Mouse (Mus musculus) myocyte (in vitro differentiated cells): ENCODE results near the gene Ccnyl1. TPM values are rescaled to one million over a fixed set of nuclear protein-coding genes. Genes with fewer than 3 reads are reported as not detected.

Experiments
- H3K27me3 ChIP-seq: one replicate; pipeline ENCODE4 v1.6.1; 2011; ENCODE audit not compliant: control insufficient read depth, insufficient read depth, insufficient read length
- H3K36me3 ChIP-seq: one replicate; pipeline ENCODE4 v1.6.1; 2011; ENCODE audit not compliant: control insufficient read depth, insufficient read depth
- H3K4me2 ChIP-seq: one replicate; pipeline ENCODE4 v1.6.1; 2011; ENCODE audit warnings: low read depth, control low read depth
- H3K4me3 ChIP-seq: one replicate; pipeline ENCODE4 v1.5.1; 2011; ENCODE audit warnings: mild to moderate bottlenecking, control low read depth, moderate library complexity
- H3K79me2 ChIP-seq: one replicate; pipeline ENCODE4 v1.6.1; 2011; ENCODE audit not compliant: control insufficient read depth, insufficient read depth
- H3ac ChIP-seq: one replicate; pipeline ENCODE4 v1.6.1; 2011; ENCODE audit not compliant: control insufficient read depth, insufficient read length
- CEBPB ChIP-seq: IDR thresholded peaks from 2 replicates; pipeline ENCODE4 v1.6.1; 2011; ENCODE audit warnings: mild to moderate bottlenecking, moderate library complexity; ENCODE audit not compliant: poor library complexity, insufficient read depth, severe bottlenecking
- E2F4 ChIP-seq: IDR thresholded peaks from one replicate; pipeline ENCODE4 v1.6.1; 2011; ENCODE audit warnings: mild to moderate bottlenecking, control low read depth, moderate library complexity; ENCODE audit not compliant: insufficient read depth
- MAX ChIP-seq: IDR thresholded peaks from one replicate; pipeline ENCODE4 v1.6.1; 2011; ENCODE audit warnings: low read depth, mild to moderate bottlenecking, control low read depth
- MYOD1 ChIP-seq, 3 experiments: IDR thresholded peaks; one replicate each; pipeline ENCODE4 v1.6.1; 2011; ENCODE audit warnings: control low read depth in 2 of 3, low read depth in 2 of 3, mild to moderate bottlenecking in 2 of 3, moderate library complexity in 1 of 3; ENCODE audit not compliant: insufficient read length in 2 of 3, control insufficient read depth in 1 of 3
- MYOG ChIP-seq, 3 experiments: IDR thresholded peaks; one replicate each; pipeline ENCODE4 v1.6.1; 2011; ENCODE audit warnings: control low read depth in 2 of 3, low read depth in 2 of 3, mild to moderate bottlenecking in 2 of 3; ENCODE audit not compliant: insufficient read length in 2 of 3, control insufficient read depth in 1 of 3, insufficient read depth in 1 of 3
- POLR2A ChIP-seq: IDR thresholded peaks from one replicate; pipeline ENCODE4 v1.6.1; 2011; ENCODE audit warnings: low read depth, mild to moderate bottlenecking, control low read depth, moderate library complexity; ENCODE audit not compliant: insufficient read length
- POLR2AphosphoS2 ChIP-seq: IDR thresholded peaks from one replicate; pipeline ENCODE4 v1.6.1; 2011; ENCODE audit warnings: low read depth, control low read depth; ENCODE audit not compliant: insufficient read length
- REST ChIP-seq: IDR thresholded peaks from one replicate; pipeline ENCODE4 v1.6.1; 2011; ENCODE audit warnings: mild to moderate bottlenecking, control low read depth, moderate library complexity; ENCODE audit not compliant: insufficient read depth, insufficient read length
- SRF ChIP-seq: IDR thresholded peaks from one replicate; pipeline ENCODE4 v1.6.1; 2011; ENCODE audit warnings: low read depth; ENCODE audit not compliant: control insufficient read depth, insufficient read length
- TCF12 ChIP-seq: IDR thresholded peaks from one replicate; pipeline ENCODE4 v1.6.1; 2011; ENCODE audit warnings: mild to moderate bottlenecking, control low read depth; ENCODE audit not compliant: poor library complexity, insufficient read depth, severe bottlenecking
- TCF3 ChIP-seq: IDR thresholded peaks from one replicate; pipeline ENCODE4 v1.6.1; 2011; ENCODE audit warnings: low read depth, control low read depth; ENCODE audit not compliant: insufficient read length
- USF1 ChIP-seq: IDR thresholded peaks from one replicate; pipeline ENCODE4 v1.6.1; 2011; ENCODE audit warnings: low read depth, mild to moderate bottlenecking, control low read depth, moderate library complexity
- polyA plus RNA-seq: library from polyadenylated mRNA; unstranded; fragments of >200 nt; fragmentation: generic; extraction: Trizol; gene quantifications from one replicate; pipeline ENCODE4 v1.2.1, GENCODE M21; 2012; ENCODE audit warnings: missing spikeins

Gene Ccnyl1
- polyA plus RNA-seq, 1 experiment = 16.0 TPM

- no peaks in the 10 kb centered on the region for H3K27me3 ChIP-seq
- peak within 1 kb of the TSS; percentile 100 for H3K4me2 ChIP-seq
- no peaks in the 10 kb centered on the region for H3K36me3 ChIP-seq
- H3ac ChIP-seq = peak within 1 kb of the TSS; percentile 46
- no peaks in the 10 kb centered on the region for H3K79me2 ChIP-seq
- TF ChIP-seq POLR2A (peak; percentile 93), CEBPB (no peak), E2F4 (peak; percentile 54), POLR2AphosphoS2 (peak; percentile 92)
- H3K4me3 ChIP-seq = peak within 1 kb of the TSS; percentile 61
Measured at GRCm38 (mm10) chr1:64737502-64738179, 47.4 kb downstream of the Ccnyl1 start, which contains the start of gene Fzd5. TSS of gene Fzd5 (minus strand) at chr1:64737751.

GRCm38 (mm10) chr1:64738180-64738555 is 47.9 kb downstream of the Ccnyl1 start:
- Histone ChIP-seq H3K36me3 (no peaks in the 10 kb centered on the region), H3K79me2 (no peaks in the 10 kb centered on the region), H3K27me3 (no peaks in the 10 kb centered on the region), H3K4me3 (peak overlapping the region; percentile 61), H3K4me2 (peak overlapping the region; percentile 100), H3ac (no peak overlapping the region)
- TF ChIP-seq USF1 (no peak), MYOG (IDR thresholded peaks at IDR 0.05; ENCODE audit: control insufficient read depth in 1 of 3, insufficient read depth in 1 of 3, insufficient read length in 2 of 3, low read depth in 2 of 3) (no peak), MYOD1 (IDR thresholded peaks at IDR 0.05; ENCODE audit: control insufficient read depth in 1 of 3, insufficient read length in 2 of 3, low read depth in 2 of 3) (no peak), SRF (no peak), POLR2AphosphoS2 (no peak), MAX (no peak), TCF12 (no peak), TCF3 (no peak), CEBPB (no peak), E2F4 (no peak), POLR2A (no peak), REST (no peak)

GRCm38 (mm10) chr1:64738661-64739082 is 48.4 kb downstream of the Ccnyl1 start:
- H3K36me3 ChIP-seq = no peaks in the 10 kb centered on the region
- H3K4me2 ChIP-seq = peak overlapping the region; percentile 100
- H3K4me3 ChIP-seq = peak overlapping the region; percentile 61
- H3ac ChIP-seq = no peak overlapping the region
- no peaks in the 10 kb centered on the region for H3K79me2 ChIP-seq
- no peaks in the 10 kb centered on the region for H3K27me3 ChIP-seq
- no peak for TF ChIP-seq REST
- no peak for TF ChIP-seq E2F4
- TF ChIP-seq TCF3 = no peak

GRCm38 (mm10) chr1:64742741-64743408 is 52.6 kb downstream of the Ccnyl1 start:
- TF ChIP-seq E2F4 = no peak
- no peak for TF ChIP-seq POLR2AphosphoS2
- TF ChIP-seq MYOD1 (IDR thresholded peaks at IDR 0.05; ENCODE audit: control insufficient read depth in 1 of 3, insufficient read length in 2 of 3, low read depth in 2 of 3) = no peak
- TF ChIP-seq POLR2A = no peak
- no peak for TF ChIP-seq TCF3
- no peak for TF ChIP-seq MAX
- TF ChIP-seq TCF12 = no peak
- no peak for TF ChIP-seq REST
- no peak for TF ChIP-seq USF1
- no peak for TF ChIP-seq MYOG (IDR thresholded peaks at IDR 0.05; ENCODE audit: control insufficient read depth in 1 of 3, insufficient read depth in 1 of 3, insufficient read length in 2 of 3, low read depth in 2 of 3)
- TF ChIP-seq SRF = no peak
- no peak for TF ChIP-seq CEBPB
- no peaks in the 10 kb centered on the region for H3K36me3 ChIP-seq
- no peak overlapping the region for H3ac ChIP-seq
- no peaks in the 10 kb centered on the region for H3K27me3 ChIP-seq
- H3K79me2 ChIP-seq = no peaks in the 10 kb centered on the region
- H3K4me3 ChIP-seq = no peak overlapping the region
- H3K4me2 ChIP-seq = no peak overlapping the region

GRCm38 (mm10) chr1:64744616-64745015 is 54.4 kb downstream of the Ccnyl1 start:
- Histone ChIP-seq H3K79me2 (no peaks in the 10 kb centered on the region), H3K4me2 (peak overlapping the region; percentile 7), H3K36me3 (no peaks in the 10 kb centered on the region), H3K4me3 (no peak overlapping the region), H3K27me3 (no peaks in the 10 kb centered on the region), H3ac (no peak overlapping the region)
- TF ChIP-seq CEBPB (no peak), USF1 (no peak), MYOG (IDR thresholded peaks at IDR 0.05; ENCODE audit: control insufficient read depth in 1 of 3, insufficient read depth in 1 of 3, insufficient read length in 2 of 3, low read depth in 2 of 3) (no peak), MAX (no peak)
